Mouse (Mus musculus): Measurements from ENCODE around the gene Adal. TPM values are rescaled to one million over a fixed set of nuclear protein-coding genes. Genes with fewer than 3 reads are reported as not detected.

The Adal gene
- polyA plus RNA-seq, 1 experiment = 22.8 TPM

GRCm38 (mm10) chr2:121139266-121140017 lies 786 bp upstream of the Adal start:
- peak; percentile 74 for DNase-seq (ENCODE audit: low read depth)
- no peak for TF ChIP-seq CTCF (IDR thresholded peaks at IDR 0.05; ENCODE audit: borderline replicate concordance, extremely low read depth, insufficient read depth, insufficient read length)
- no peak for TF ChIP-seq POLR2A (IDR thresholded peaks at IDR 0.05; ENCODE audit: borderline replicate concordance, extremely low read depth, insufficient read depth, insufficient read length, poor library complexity, severe bottlenecking)

DNA sequence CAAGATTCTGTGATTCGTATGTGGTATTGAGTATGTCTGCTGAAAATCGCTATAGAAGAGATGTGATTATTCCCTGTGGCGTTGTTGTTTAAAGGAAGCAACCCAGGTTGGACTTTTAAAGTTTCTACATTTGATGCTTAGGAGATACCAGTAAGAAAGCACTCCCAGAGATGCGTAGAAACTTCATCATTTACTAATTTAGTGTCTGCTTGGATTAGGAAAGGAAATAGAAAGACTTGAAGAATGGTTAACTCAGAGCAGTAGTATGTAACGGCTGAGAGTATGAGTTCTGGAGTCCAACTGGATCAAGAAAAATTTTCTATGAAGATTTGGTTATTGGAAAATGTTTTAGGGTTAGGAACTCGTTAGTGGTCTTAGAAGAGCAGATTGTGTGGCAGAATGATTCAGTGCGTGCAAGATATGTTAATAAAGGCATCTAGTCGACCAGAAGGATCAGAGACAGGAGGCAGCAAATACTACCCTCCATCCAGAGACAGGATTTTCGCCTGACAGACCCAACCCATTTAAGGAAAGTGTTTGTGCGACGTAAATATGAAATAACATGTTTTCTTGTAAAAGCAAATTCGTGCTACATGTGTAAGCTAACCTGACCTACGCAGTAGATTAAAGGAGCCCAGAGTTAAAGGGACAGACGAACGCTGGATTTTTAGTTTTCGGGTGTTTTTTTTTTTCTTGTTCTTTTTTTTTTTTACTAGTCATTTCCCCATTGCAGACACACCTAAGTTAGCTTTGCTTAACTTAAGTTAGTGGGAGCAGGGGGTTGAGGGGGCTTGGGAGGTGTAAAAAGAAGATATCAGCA lies 1.2 kb downstream of the Adal start:
- DNase-seq (ENCODE audit: low read depth) = peak; percentile 13
- TF ChIP-seq POLR2A (IDR thresholded peaks at IDR 0.05; ENCODE audit: borderline replicate concordance, extremely low read depth, insufficient read depth, insufficient read length, poor library complexity, severe bottlenecking) (no peak), CTCF (IDR thresholded peaks at IDR 0.05; ENCODE audit: borderline replicate concordance, extremely low read depth, insufficient read depth, insufficient read length) (no peak)

GRCm38 (mm10) chr2:121142415-121142814 lies 2.2 kb downstream of the Adal start:
- no peak for DNase-seq (ENCODE audit: low read depth)
- no peak for TF ChIP-seq POLR2A (IDR thresholded peaks at IDR 0.05; ENCODE audit: borderline replicate concordance, extremely low read depth, insufficient read depth, insufficient read length, poor library complexity, severe bottlenecking)
- TF ChIP-seq CTCF (IDR thresholded peaks at IDR 0.05; ENCODE audit: borderline replicate concordance, extremely low read depth, insufficient read depth, insufficient read length) = no peak

DNA sequence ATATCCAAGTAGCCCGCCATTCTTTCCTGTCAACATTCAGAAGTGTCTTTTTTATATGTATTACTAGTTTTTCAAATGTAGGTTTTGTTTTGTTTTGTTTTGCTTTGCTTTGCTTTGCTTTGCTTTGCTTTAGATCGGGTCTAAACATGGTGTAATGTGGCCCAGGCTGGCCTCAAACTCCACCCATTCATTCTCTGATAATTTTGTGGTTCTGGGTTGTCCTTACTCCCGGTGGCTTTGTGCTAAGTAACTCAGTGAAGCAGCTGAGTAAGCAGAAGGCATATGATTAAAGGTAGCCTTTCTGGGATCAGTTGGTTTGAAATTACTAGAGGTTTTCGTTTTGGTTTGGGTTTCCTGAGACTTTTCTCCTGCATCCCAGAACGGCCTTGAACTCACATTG lies 9.5 kb downstream of the Adal start:
- TF ChIP-seq POLR2A (IDR thresholded peaks at IDR 0.05; ENCODE audit: borderline replicate concordance, extremely low read depth, insufficient read depth, insufficient read length, poor library complexity, severe bottlenecking) = no peak
- TF ChIP-seq CTCF (IDR thresholded peaks at IDR 0.05; ENCODE audit: borderline replicate concordance, extremely low read depth, insufficient read depth, insufficient read length) = no peak
- DNase-seq (ENCODE audit: low read depth) = no peak

DNA sequence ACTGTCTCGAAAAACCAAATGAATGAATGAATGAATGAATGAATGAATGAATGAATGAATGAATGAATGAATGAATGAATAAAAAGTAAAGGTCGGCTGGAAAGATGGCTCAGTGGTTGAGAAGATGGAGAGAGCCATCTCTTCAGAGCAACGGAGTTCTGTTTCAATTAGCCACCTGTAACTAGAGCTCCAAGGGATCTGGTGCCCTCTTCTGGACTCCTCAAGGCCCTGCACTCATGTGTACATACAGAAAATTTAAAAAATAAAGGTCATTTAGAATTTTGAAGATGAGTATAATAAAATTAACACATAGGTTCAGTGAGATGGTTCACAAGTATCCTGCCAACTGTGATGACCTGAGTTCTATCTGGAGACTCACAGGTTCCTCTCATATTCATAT lies 12.9 kb downstream of the Adal start:
- no peak for TF ChIP-seq POLR2A (IDR thresholded peaks at IDR 0.05; ENCODE audit: borderline replicate concordance, extremely low read depth, insufficient read depth, insufficient read length, poor library complexity, severe bottlenecking)
- TF ChIP-seq CTCF (IDR thresholded peaks at IDR 0.05; ENCODE audit: borderline replicate concordance, extremely low read depth, insufficient read depth, insufficient read length) = peak; percentile 16; the same call in 1 of the 2 replicates
- DNase-seq (ENCODE audit: low read depth) = peak; percentile 4

DNA sequence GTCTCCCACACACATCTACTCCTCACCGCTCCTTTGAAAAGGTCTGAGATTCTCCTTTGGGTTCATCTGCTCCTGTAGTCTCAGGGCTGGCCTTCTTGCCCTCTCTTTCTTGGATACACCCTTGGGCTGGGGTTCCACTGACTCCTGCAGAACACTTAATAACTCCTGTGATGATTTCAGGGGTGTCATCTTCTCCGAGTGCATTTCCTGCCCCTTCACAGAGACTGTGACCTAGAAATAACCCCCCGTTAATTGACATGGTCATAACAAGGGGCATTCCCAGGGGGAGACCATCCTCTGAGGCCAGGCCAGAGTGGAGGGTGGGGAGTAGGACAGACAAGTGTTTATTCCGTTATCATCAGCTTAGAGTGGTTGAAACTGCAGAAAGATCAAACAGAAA lies 28.9 kb downstream of the Adal start:
- no peak for DNase-seq (ENCODE audit: low read depth)
- no peak for TF ChIP-seq CTCF (IDR thresholded peaks at IDR 0.05; ENCODE audit: borderline replicate concordance, extremely low read depth, insufficient read depth, insufficient read length)
- TF ChIP-seq POLR2A (IDR thresholded peaks at IDR 0.05; ENCODE audit: borderline replicate concordance, extremely low read depth, insufficient read depth, insufficient read length, poor library complexity, severe bottlenecking) = no peak

DNA sequence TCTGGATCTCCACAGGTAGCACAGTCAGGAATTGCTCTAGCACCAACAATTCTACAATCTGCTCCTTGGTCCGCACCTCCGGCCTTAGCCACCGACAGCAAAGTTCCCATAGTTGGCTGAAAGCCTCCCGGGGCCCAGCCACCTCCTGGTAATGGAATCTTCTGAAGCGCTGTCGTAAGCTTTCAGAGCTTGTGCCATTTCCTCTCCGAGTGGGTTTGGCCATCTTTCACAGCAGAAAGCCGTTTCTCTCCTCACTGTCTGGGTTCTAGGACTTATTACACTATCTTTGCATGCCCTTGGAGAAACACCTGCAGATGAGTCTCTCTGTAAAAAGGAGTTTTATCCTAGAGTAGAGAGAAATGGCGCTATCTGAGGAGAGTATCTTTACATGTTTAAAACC lies 29.7 kb downstream of the Adal start:
- DNase-seq (ENCODE audit: low read depth) = peak; percentile 16
- TF ChIP-seq POLR2A (IDR thresholded peaks at IDR 0.05; ENCODE audit: borderline replicate concordance, extremely low read depth, insufficient read depth, insufficient read length, poor library complexity, severe bottlenecking) (no peak), CTCF (IDR thresholded peaks at IDR 0.05; ENCODE audit: borderline replicate concordance, extremely low read depth, insufficient read depth, insufficient read length) (no peak)

GRCm38 (mm10) chr2:121170481-121170971 lies 30.3 kb downstream of the Adal start, which contains the start of gene Tubgcp4:
TSS of gene Tubgcp4 (plus strand) at chr2:121170654.
- TF ChIP-seq POLR2A (IDR thresholded peaks at IDR 0.05; ENCODE audit: borderline replicate concordance, extremely low read depth, insufficient read depth, insufficient read length, poor library complexity, severe bottlenecking) (no peak), CTCF (IDR thresholded peaks at IDR 0.05; ENCODE audit: borderline replicate concordance, extremely low read depth, insufficient read depth, insufficient read length) (no peak)
- no peak for DNase-seq (ENCODE audit: low read depth)

GRCm38 (mm10) chr2:121170980-121171742 lies 30.9 kb downstream of the Adal start, which contains the start of gene Zscan29:
TSS of gene Zscan29 (minus strand) at chr2:121171125.
- TF ChIP-seq CTCF (IDR thresholded peaks at IDR 0.05; ENCODE audit: borderline replicate concordance, extremely low read depth, insufficient read depth, insufficient read length) (peak; percentile 16; the same call in 1 of the 2 replicates), POLR2A (IDR thresholded peaks at IDR 0.05; ENCODE audit: borderline replicate concordance, extremely low read depth, insufficient read depth, insufficient read length, poor library complexity, severe bottlenecking) (peak; percentile 91)

DNA sequence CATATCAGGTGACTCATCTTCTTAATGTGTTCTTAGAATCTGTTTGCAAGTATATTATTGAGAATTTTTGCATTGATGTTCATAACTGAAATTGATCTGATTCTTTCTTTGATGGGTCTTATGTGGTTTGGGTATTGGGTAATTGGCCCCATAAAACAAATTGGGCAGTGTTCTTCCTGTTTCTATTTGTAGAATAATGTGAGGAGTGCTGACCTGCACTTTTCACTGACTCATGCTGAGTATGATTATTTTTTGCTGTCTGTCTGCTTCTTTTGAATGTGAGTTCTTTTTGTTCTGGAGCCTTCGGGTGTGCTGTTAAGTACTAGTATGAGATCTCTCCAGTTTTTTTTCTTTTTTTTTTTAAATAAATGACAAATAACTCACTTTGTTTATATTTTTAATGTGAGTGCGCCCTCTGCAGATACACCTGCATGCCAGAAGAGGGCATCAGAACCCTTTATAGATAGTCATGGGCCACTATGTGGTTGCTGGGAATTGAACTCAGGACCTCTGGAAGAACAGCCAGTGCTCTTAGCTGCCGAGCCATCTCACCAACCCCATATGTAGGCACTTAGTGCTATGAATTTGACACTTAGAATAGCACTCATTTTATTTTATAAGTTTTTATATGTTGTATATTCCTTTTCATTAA lies 38.7 kb downstream of the Adal start:
- TF ChIP-seq POLR2A (IDR thresholded peaks at IDR 0.05; ENCODE audit: borderline replicate concordance, extremely low read depth, insufficient read depth, insufficient read length, poor library complexity, severe bottlenecking) = no peak
- TF ChIP-seq CTCF (IDR thresholded peaks at IDR 0.05; ENCODE audit: borderline replicate concordance, extremely low read depth, insufficient read depth, insufficient read length) = peak; percentile 10; the same call in 1 of the 2 replicates
- DNase-seq (ENCODE audit: low read depth) = no peak

More at GRCm38 (mm10) chr2:121170980-121171742, 30.9 kb downstream of the Adal start, which contains the start of gene Zscan29:
- peak; percentile 96 for DNase-seq (ENCODE audit: low read depth)
